Mouse (Mus musculus): ENCODE data around the gene Rps12.

- TF ChIP-seq CTCF (conservative IDR thresholded peaks at IDR 0.05; ENCODE audit: low read length) = no peak
- no peak for TF ChIP-seq NANOG (IDR thresholded peaks at IDR 0.05; ENCODE audit: borderline replicate concordance, low read length)
Observed at GRCm38 (mm10) chr10:23781760-23782735, 5.0 kb downstream of the Rps12 start.
